Mouse (Mus musculus) embryonic fibroblast, embryonic 13.5 days (primary cell): ENCODE measurements around the gene Gsk3a.

Experiments used
- CTCF ChIP-seq: IDR thresholded peaks from 2 replicates; pipeline ENCODE4 v1.5.1; 2011; ENCODE audit warnings: mild to moderate bottlenecking, control low read depth, low read length, moderate library complexity, borderline replicate concordance; ENCODE audit not compliant: insufficient read depth
- POLR2A ChIP-seq: IDR thresholded peaks from 2 replicates; pipeline ENCODE4 v1.6.1; 2011; ENCODE audit warnings: low read depth, mild to moderate bottlenecking, control low read depth, low read length, moderate library complexity

GRCm38 (mm10) chr7:25219756-25220456 lies 17.7 kb downstream of the Gsk3a start:
- TF ChIP-seq CTCF, result no peak
- peak; percentile 93 for TF ChIP-seq POLR2A
